Mouse (Mus musculus) MEL (cell line): ENCODE results near the gene Ank2.

Experiments
- EP300 ChIP-seq, 2 experiments: IDR thresholded peaks; 2 replicates each; pipeline ENCODE4 v1.6.1; 2011; ENCODE audit warnings: improper control_type of control experiment in 2 of 2, low read length in 2 of 2, low read depth in 1 of 2, mild to moderate bottlenecking in 1 of 2
- TAL1 ChIP-seq: IDR thresholded peaks from 2 replicates; pipeline ENCODE4 v1.6.1; 2012; ENCODE audit warnings: mild to moderate bottlenecking, inconsistent platforms, low read length, moderate library complexity, mixed read lengths

DNA sequence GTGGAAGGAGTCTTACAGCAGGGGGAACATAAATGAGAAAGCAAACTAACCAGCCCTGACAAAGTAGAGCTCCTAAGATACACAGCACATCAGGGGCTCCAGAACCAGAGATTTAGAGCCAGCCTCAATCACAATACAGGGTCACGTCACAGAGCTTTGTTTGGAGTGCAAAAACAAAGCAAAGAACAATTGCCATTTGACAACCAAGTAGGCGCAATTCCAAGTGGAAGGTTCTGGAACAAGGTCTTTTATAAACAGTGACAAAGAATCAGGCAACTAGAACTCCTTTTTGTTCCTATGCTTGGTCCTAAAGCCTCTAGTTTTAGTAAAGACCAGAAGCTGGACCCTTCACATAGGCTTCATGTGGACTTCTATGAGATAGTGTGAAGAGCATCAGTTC lies 326.5 kb downstream of the Ank2 start:
- TF ChIP-seq EP300 (IDR thresholded peaks at IDR 0.05; ENCODE audit: low read depth in 1 of 2, low read length in 2 of 2) = no peak
- no peak for TF ChIP-seq TAL1
